8 mouse cellular contexts compared by ENCODE assay signal in the genomic region with DNA sequence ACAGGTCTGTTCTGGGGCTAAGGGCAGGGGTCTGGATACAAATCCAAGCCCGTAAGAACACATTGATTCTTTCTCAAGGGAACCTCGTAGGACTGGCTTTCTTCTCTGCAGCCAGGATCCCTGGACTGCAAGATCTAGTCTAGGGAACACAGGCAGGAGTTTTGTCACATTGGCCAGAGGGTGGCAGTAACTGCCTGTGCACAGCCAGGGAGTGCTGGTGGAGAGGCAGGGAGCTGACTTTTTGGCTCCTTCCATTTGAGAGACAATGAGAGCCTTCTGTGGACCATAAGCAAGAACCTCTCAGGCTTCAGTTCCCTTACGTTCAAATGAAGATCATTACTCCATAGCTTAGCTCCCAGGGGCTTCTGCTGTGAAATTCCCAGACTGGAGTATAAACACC. TPM values are rescaled to one million over a fixed set of nuclear protein-coding genes. Genes with fewer than 3 reads are reported as not detected.
DNase-seq lines count a peak whose midpoint lies in the region; ATAC-seq and TF ChIP-seq lines count a peak whose summit lies in the region.

No protein-coding gene starts in this region.

- no peak overlapping the region for H3K4me3 ChIP-seq in kidney, embryonic 14.5 days (ENCODE audit: low read length)
- H3K4me3 ChIP-seq in MEL (ENCODE audit: control insufficient read depth in 1 of 2, insufficient read depth in 1 of 2, low read depth in 2 of 2, low read length in 2 of 2) = no peak overlapping the region

- H3K36me3 ChIP-seq in kidney, embryonic 14.5 days (ENCODE audit: control insufficient read depth, insufficient read depth, low read length) = no peaks in the 10 kb centered on the region
- peaks cover 0 to 8% of the 10 kb centered on the region in 2 experiments; a peak in 2 of 4 replicates for H3K36me3 ChIP-seq in MEL (ENCODE audit: control insufficient read depth in 1 of 2, insufficient read depth in 2 of 2, low read length in 2 of 2)

- no peak overlapping the region for H3K9ac ChIP-seq in kidney, embryonic 14.5 days (ENCODE audit: low read depth, low read length)
- H3K9ac ChIP-seq in MEL (ENCODE audit: control insufficient read depth, low read depth, low read length, poor library complexity, severe bottlenecking) = no peak overlapping the region

- H3K79me2 ChIP-seq in MEL (ENCODE audit: control insufficient read depth, insufficient read depth, low read length, poor library complexity) = peaks cover 10% of the 10 kb centered on the region

- H3K9me3 ChIP-seq in kidney, embryonic 14.5 days (ENCODE audit: control insufficient read depth, low read length) = no peaks in the 10 kb centered on the region
- no peaks in the 10 kb centered on the region for H3K9me3 ChIP-seq in MEL (replicated peaks; ENCODE audit: insufficient read depth, low read length)

- H3K27ac ChIP-seq in kidney, embryonic 14.5 days (ENCODE audit: low read depth, low read length) = no peak overlapping the region
- no peak overlapping the region for H3K27ac ChIP-seq in MEL (ENCODE audit: control insufficient read depth, low read depth, low read length)

- TF ChIP-seq CTCF in MEL (IDR thresholded peaks at IDR 0.05 in 2 of 3, conservative IDR thresholded peaks at IDR 0.05 in 1 of 3; ENCODE audit: control insufficient read depth in 1 of 3, insufficient read depth in 1 of 3, low read depth in 2 of 3, low read length in 3 of 3, poor library complexity in 1 of 3, severe bottlenecking in 1 of 3) = peak; percentile 31 to 68 (median 65); a peak in 4 of 6 replicates

- TF ChIP-seq EP300 in MEL (IDR thresholded peaks at IDR 0.05; ENCODE audit: low read depth in 1 of 2, low read length in 2 of 2) = no peak

- no peak; the same call in 1 of the 2 replicates for ATAC-seq in kidney, embryonic 14.5 days (ENCODE audit: low FRiP score, low TSS enrichment)

- peaks cover 4% of the 10 kb centered on the region for H3K4me1 ChIP-seq in kidney, embryonic 14.5 days (ENCODE audit: control insufficient read depth, insufficient read depth, low read length)
- H3K4me1 ChIP-seq in MEL (ENCODE audit: control insufficient read depth in 1 of 2, insufficient read depth in 2 of 2, low read length in 2 of 2) = peaks cover 0 to 6% of the 10 kb centered on the region in 2 experiments; a peak in 1 of 4 replicates

- peak; percentile 63 for TF ChIP-seq RAD21 in MEL (IDR thresholded peaks at IDR 0.05; ENCODE audit: low read depth, low read length)

- 26% methylated on average over 3 of the region's 3 CpGs for WGBS in kidney, embryonic 14.5 days

- H3K27me3 ChIP-seq in kidney, embryonic 14.5 days (ENCODE audit: control insufficient read depth, insufficient read depth, low read length) = no peaks in the 10 kb centered on the region
- no peaks in the 10 kb centered on the region; a peak in 1 of 4 replicates for H3K27me3 ChIP-seq in MEL (ENCODE audit: control insufficient read depth in 1 of 2, insufficient read depth in 2 of 2, low read length in 2 of 2)

- H3K4me2 ChIP-seq in kidney, embryonic 14.5 days (replicated peaks; ENCODE audit: low read depth, low read length) = no peak overlapping the region

- peak; percentile 24 for DNase-seq in kidney, adult 11 months
- DNase-seq in MEL (ENCODE audit: low read depth, low spot score) = peak; percentile 47
- peak; percentile 82 for DNase-seq in cerebellum, postnatal 10 days
- peak; percentile 43 to 69 for DNase-seq in heart, postnatal 14 days
- DNase-seq in left cerebral cortex, postnatal 25 days (ENCODE audit: low spot score in 2 of 2) = peak; percentile 62 to 73
- peak; percentile 39 for DNase-seq in retina, adult 2 months (ENCODE audit: low read depth, low spot score)
- no peak for DNase-seq in spleen, postnatal 14 days (ENCODE audit: low spot score in 2 of 2)

- intact Hi-C loops in heart, postnatal 14 days (cut with DNase I) = loop anchor here (10.0 kb wide), 2 partner anchors 216 to 576 kb away; partner anchors contain the start of genes AY074887 and Psma4
- intact Hi-C loops in left cerebral cortex, postnatal 25 days (cut with DNase I) = loop anchor here (1.0 to 5.0 kb wide), 2 partner anchors 83 to 374 kb away; no protein-coding TSS in a partner anchor

- no peak for TF ChIP-seq POLR2A in MEL (IDR thresholded peaks at IDR 0.05; ENCODE audit: control insufficient read depth in 1 of 2, insufficient read depth in 1 of 2, low read depth in 1 of 2, low read length in 2 of 2, poor library complexity in 1 of 2)

TF ChIP-seq in MEL, 35 proteins besides CTCF, POLR2A, EP300 and RAD21:
- no peak for TF ChIP-seq ZKSCAN1 (IDR thresholded peaks at IDR 0.05; ENCODE audit: low read depth, low read length)
- TF ChIP-seq KAT2A (conservative IDR thresholded peaks at IDR 0.05; ENCODE audit: low read depth, low read length) = no peak
- peak; percentile 52 for TF ChIP-seq SMC3 (IDR thresholded peaks at IDR 0.05; ENCODE audit: low read depth, low read length)

RNA-seq across cellular contexts. Expression of gene Wdr61, which starts 4.1 kb away (rescaled TPM):
- 162 and 192 TPM in 2 replicates for polyA plus RNA-seq in kidney, embryonic 14.5 days (2014; fragmentation: Nextera tagmentation; extraction: Ambion mirVana)
- 209 and 217 TPM in 2 replicates for total RNA-seq in MEL (2012; rRNA removed)
- 100 to 1,000 TPM in 1 of 2 experiments, not detected in 1; 182 TPM for polyA plus RNA-seq in MEL (2012; ENCODE audit: insufficient read depth in 1 of 2, insufficient read length in 2 of 2, low read depth in 1 of 2, low replicate concordance in 2 of 2, missing spikeins in 1 of 2)
- 10 to 100 TPM; 32.7 to 34.7 TPM for total RNA-seq in heart, postnatal 14 days (2021)
- 10 to 100 TPM; 53.9 to 59.2 TPM for total RNA-seq in left cerebral cortex, postnatal 25 days (2021)

RNA-seq across cellular contexts. Expression of gene Crabp1, which starts 26.2 kb away (rescaled TPM):
- 103 and 140 TPM in 2 replicates for polyA plus RNA-seq in kidney, embryonic 14.5 days (2014; fragmentation: Nextera tagmentation; extraction: Ambion mirVana)
- not detected in 2 replicates for total RNA-seq in MEL (2012; rRNA removed)
- not detected for polyA plus RNA-seq in MEL (2012; ENCODE audit: insufficient read depth in 1 of 2, insufficient read length in 2 of 2, low read depth in 1 of 2, low replicate concordance in 2 of 2, missing spikeins in 1 of 2)
- total RNA-seq in heart, postnatal 14 days (2021) = not detected
- total RNA-seq in left cerebral cortex, postnatal 25 days (2021) = 1 to 10 TPM; 1.7 to 3.4 TPM

RNA-seq across cellular contexts. Expression of gene Dnaja4, which starts 39.7 kb away (rescaled TPM):
- polyA plus RNA-seq in kidney, embryonic 14.5 days (2014; fragmentation: Nextera tagmentation; extraction: Ambion mirVana) = 1.9 and 3.0 TPM in 2 replicates
- 7.5 and 10.9 TPM in 2 replicates for total RNA-seq in MEL (2012; rRNA removed)
- 10 to 100 TPM in 1 of 2 experiments, not detected in 1; 13.0 TPM for polyA plus RNA-seq in MEL (2012; ENCODE audit: insufficient read depth in 1 of 2, insufficient read length in 2 of 2, low read depth in 1 of 2, low replicate concordance in 2 of 2, missing spikeins in 1 of 2)
- 10 to 100 TPM; 48.2 to 51.7 TPM for total RNA-seq in heart, postnatal 14 days (2021)
- 10 to 100 TPM; 36.3 to 39.0 TPM for total RNA-seq in left cerebral cortex, postnatal 25 days (2021)

Comparison
In these comparisons a context has a peak if more than half of its experiments do, and no peak if none do; other contexts are left out.
1. DNase-seq: peak in kidney, adult 11 months (single experiment), MEL (single experiment), cerebellum, postnatal 10 days (2 of 2), heart, postnatal 14 days (2 of 2), left cerebral cortex, postnatal 25 days (2 of 2) and retina, adult 2 months (single experiment); none in spleen, postnatal 14 days (0 of 2).